Mouse (Mus musculus): Measurements from ENCODE around the gene Ilf2. TPM values are rescaled to one million over a fixed set of nuclear protein-coding genes. Genes with fewer than 3 reads are reported as not detected.

The Ilf2 gene
- polyA plus RNA-seq, 1 experiment, result 50.4 TPM

GRCm38 (mm10) chr3:90448626-90449025 is 27.3 kb upstream of the Ilf2 start:
- TF ChIP-seq REST (IDR thresholded peaks at IDR 0.05; ENCODE audit: insufficient read depth, insufficient read length), result no peak
- Histone ChIP-seq H3K4me3 (no peak overlapping the region), H3K79me2 (ENCODE audit: control insufficient read depth, insufficient read depth) (no peaks in the 10 kb centered on the region)

GRCm38 (mm10) chr3:90450874-90451273 is 25.1 kb upstream of the Ilf2 start:
- Histone ChIP-seq H3K79me2 (ENCODE audit: control insufficient read depth, insufficient read depth) (no peaks in the 10 kb centered on the region), H3ac (ENCODE audit: control insufficient read depth, insufficient read length) (no peak overlapping the region), H3K4me3 (no peak overlapping the region), H3K36me3 (ENCODE audit: control insufficient read depth, insufficient read depth) (no peaks in the 10 kb centered on the region), H3K4me2 (ENCODE audit: low read depth) (no peak overlapping the region), H3K27me3 (ENCODE audit: control insufficient read depth, insufficient read depth, insufficient read length) (no peaks in the 10 kb centered on the region)
- TF ChIP-seq REST (IDR thresholded peaks at IDR 0.05; ENCODE audit: insufficient read depth, insufficient read length) (no peak), MYOG (IDR thresholded peaks at IDR 0.05; ENCODE audit: control insufficient read depth in 1 of 3, insufficient read depth in 1 of 3, insufficient read length in 2 of 3, low read depth in 2 of 3) (no peak), TCF3 (IDR thresholded peaks at IDR 0.05; ENCODE audit: insufficient read length, low read depth) (no peak), E2F4 (IDR thresholded peaks at IDR 0.05; ENCODE audit: insufficient read depth) (no peak), TCF12 (IDR thresholded peaks at IDR 0.05; ENCODE audit: insufficient read depth, poor library complexity, severe bottlenecking) (no peak), POLR2AphosphoS2 (IDR thresholded peaks at IDR 0.05; ENCODE audit: insufficient read length, low read depth) (no peak), SRF (IDR thresholded peaks at IDR 0.05; ENCODE audit: control insufficient read depth, insufficient read length, low read depth) (no peak), MAX (IDR thresholded peaks at IDR 0.05; ENCODE audit: low read depth) (no peak), USF1 (IDR thresholded peaks at IDR 0.05; ENCODE audit: low read depth) (no peak), CEBPB (IDR thresholded peaks at IDR 0.05; ENCODE audit: insufficient read depth, poor library complexity, severe bottlenecking) (no peak), POLR2A (IDR thresholded peaks at IDR 0.05; ENCODE audit: insufficient read length, low read depth) (no peak), MYOD1 (IDR thresholded peaks at IDR 0.05; ENCODE audit: control insufficient read depth in 1 of 3, insufficient read length in 2 of 3, low read depth in 2 of 3) (no peak)

More at GRCm38 (mm10) chr3:90448626-90449025, 27.3 kb upstream of the Ilf2 start:
- Histone ChIP-seq H3K4me2 (ENCODE audit: low read depth) (no peak overlapping the region), H3K27me3 (ENCODE audit: control insufficient read depth, insufficient read depth, insufficient read length) (no peaks in the 10 kb centered on the region), H3ac (ENCODE audit: control insufficient read depth, insufficient read length) (no peak overlapping the region), H3K36me3 (ENCODE audit: control insufficient read depth, insufficient read depth) (no peaks in the 10 kb centered on the region)

- Histone ChIP-seq H3ac (ENCODE audit: control insufficient read depth, insufficient read length) (no peak overlapping the region), H3K27me3 (ENCODE audit: control insufficient read depth, insufficient read depth, insufficient read length) (no peaks in the 10 kb centered on the region), H3K4me2 (ENCODE audit: low read depth) (no peak overlapping the region), H3K4me3 (no peak overlapping the region), H3K79me2 (ENCODE audit: control insufficient read depth, insufficient read depth) (no peaks in the 10 kb centered on the region), H3K36me3 (ENCODE audit: control insufficient read depth, insufficient read depth) (no peaks in the 10 kb centered on the region)
- TF ChIP-seq E2F4 (IDR thresholded peaks at IDR 0.05; ENCODE audit: insufficient read depth) (no peak), MAX (IDR thresholded peaks at IDR 0.05; ENCODE audit: low read depth) (no peak), MYOD1 (IDR thresholded peaks at IDR 0.05; ENCODE audit: control insufficient read depth in 1 of 3, insufficient read length in 2 of 3, low read depth in 2 of 3) (no peak), REST (IDR thresholded peaks at IDR 0.05; ENCODE audit: insufficient read depth, insufficient read length) (no peak), POLR2AphosphoS2 (IDR thresholded peaks at IDR 0.05; ENCODE audit: insufficient read length, low read depth) (no peak), CEBPB (IDR thresholded peaks at IDR 0.05; ENCODE audit: insufficient read depth, poor library complexity, severe bottlenecking) (no peak), TCF3 (IDR thresholded peaks at IDR 0.05; ENCODE audit: insufficient read length, low read depth) (no peak), TCF12 (IDR thresholded peaks at IDR 0.05; ENCODE audit: insufficient read depth, poor library complexity, severe bottlenecking) (no peak)
These were observed 24.4 kb upstream of the Ilf2 start for GRCm38 (mm10) chr3:90451396-90452095.

GRCm38 (mm10) chr3:90454931-90455330 is 21.0 kb upstream of the Ilf2 start:
- no peak for TF ChIP-seq E2F4 (IDR thresholded peaks at IDR 0.05; ENCODE audit: insufficient read depth)
- no peak for TF ChIP-seq POLR2A (IDR thresholded peaks at IDR 0.05; ENCODE audit: insufficient read length, low read depth)
- TF ChIP-seq REST (IDR thresholded peaks at IDR 0.05; ENCODE audit: insufficient read depth, insufficient read length), result no peak
- TF ChIP-seq CEBPB (IDR thresholded peaks at IDR 0.05; ENCODE audit: insufficient read depth, poor library complexity, severe bottlenecking), result no peak
- no peak for TF ChIP-seq SRF (IDR thresholded peaks at IDR 0.05; ENCODE audit: control insufficient read depth, insufficient read length, low read depth)
- TF ChIP-seq TCF3 (IDR thresholded peaks at IDR 0.05; ENCODE audit: insufficient read length, low read depth), result no peak
- no peak for TF ChIP-seq TCF12 (IDR thresholded peaks at IDR 0.05; ENCODE audit: insufficient read depth, poor library complexity, severe bottlenecking)
- TF ChIP-seq MYOG (IDR thresholded peaks at IDR 0.05; ENCODE audit: control insufficient read depth in 1 of 3, insufficient read depth in 1 of 3, insufficient read length in 2 of 3, low read depth in 2 of 3), result no peak
- TF ChIP-seq MYOD1 (IDR thresholded peaks at IDR 0.05; ENCODE audit: control insufficient read depth in 1 of 3, insufficient read length in 2 of 3, low read depth in 2 of 3), result no peak
- no peak for TF ChIP-seq USF1 (IDR thresholded peaks at IDR 0.05; ENCODE audit: low read depth)
- no peak for TF ChIP-seq POLR2AphosphoS2 (IDR thresholded peaks at IDR 0.05; ENCODE audit: insufficient read length, low read depth)
- no peak for TF ChIP-seq MAX (IDR thresholded peaks at IDR 0.05; ENCODE audit: low read depth)
- no peak overlapping the region for H3K4me3 ChIP-seq
- H3ac ChIP-seq (ENCODE audit: control insufficient read depth, insufficient read length), result no peak overlapping the region
- H3K79me2 ChIP-seq (ENCODE audit: control insufficient read depth, insufficient read depth), result no peaks in the 10 kb centered on the region
- H3K4me2 ChIP-seq (ENCODE audit: low read depth), result no peak overlapping the region
- H3K36me3 ChIP-seq (ENCODE audit: control insufficient read depth, insufficient read depth), result no peaks in the 10 kb centered on the region
- H3K27me3 ChIP-seq (ENCODE audit: control insufficient read depth, insufficient read depth, insufficient read length), result no peaks in the 10 kb centered on the region

- no peak overlapping the region for H3ac ChIP-seq (ENCODE audit: control insufficient read depth, insufficient read length)
- H3K27me3 ChIP-seq (ENCODE audit: control insufficient read depth, insufficient read depth, insufficient read length), result peaks cover 3% of the 10 kb centered on the region
- TF ChIP-seq POLR2AphosphoS2 (IDR thresholded peaks at IDR 0.05; ENCODE audit: insufficient read length, low read depth) (no peak), E2F4 (IDR thresholded peaks at IDR 0.05; ENCODE audit: insufficient read depth) (no peak), POLR2A (IDR thresholded peaks at IDR 0.05; ENCODE audit: insufficient read length, low read depth) (no peak), MYOG (IDR thresholded peaks at IDR 0.05; ENCODE audit: control insufficient read depth in 1 of 3, insufficient read depth in 1 of 3, insufficient read length in 2 of 3, low read depth in 2 of 3) (no peak), SRF (IDR thresholded peaks at IDR 0.05; ENCODE audit: control insufficient read depth, insufficient read length, low read depth) (no peak), CEBPB (IDR thresholded peaks at IDR 0.05; ENCODE audit: insufficient read depth, poor library complexity, severe bottlenecking) (no peak), MYOD1 (IDR thresholded peaks at IDR 0.05; ENCODE audit: control insufficient read depth in 1 of 3, insufficient read length in 2 of 3, low read depth in 2 of 3) (no peak), USF1 (IDR thresholded peaks at IDR 0.05; ENCODE audit: low read depth) (no peak), TCF3 (IDR thresholded peaks at IDR 0.05; ENCODE audit: insufficient read length, low read depth) (no peak), MAX (IDR thresholded peaks at IDR 0.05; ENCODE audit: low read depth) (no peak), REST (IDR thresholded peaks at IDR 0.05; ENCODE audit: insufficient read depth, insufficient read length) (no peak), TCF12 (IDR thresholded peaks at IDR 0.05; ENCODE audit: insufficient read depth, poor library complexity, severe bottlenecking) (no peak)
- no peaks in the 10 kb centered on the region for H3K79me2 ChIP-seq (ENCODE audit: control insufficient read depth, insufficient read depth)
- H3K4me2 ChIP-seq (ENCODE audit: low read depth), result no peak overlapping the region
- no peaks in the 10 kb centered on the region for H3K36me3 ChIP-seq (ENCODE audit: control insufficient read depth, insufficient read depth)
- no peak overlapping the region for H3K4me3 ChIP-seq
These were observed 16.2 kb upstream of the Ilf2 start for GRCm38 (mm10) chr3:90459727-90460126.
